Mouse (Mus musculus): ENCODE data around the gene Myl6b. TPM values are rescaled to one million over a fixed set of nuclear protein-coding genes. Genes with fewer than 3 reads are reported as not detected.

Myl6b gene
- polyA plus RNA-seq, 1 experiment, result 2.4 TPM

- Histone ChIP-seq H3K27ac (ENCODE audit: control insufficient read depth, insufficient read depth, low read depth, low read length, poor library complexity) (peak overlapping the region; percentile 85; the same call in 1 of the 2 replicates), H3K4me3 (replicated peaks; ENCODE audit: control insufficient read depth, low read depth, low read length) (no peak overlapping the region), H3K4me1 (ENCODE audit: control insufficient read depth, insufficient read depth, low read length) (peaks cover 7% of the 10 kb centered on the region)
- 23% methylated on average over 3 of the region's 3 CpGs for WGBS
- TF ChIP-seq POLR2A (IDR thresholded peaks at IDR 0.05; ENCODE audit: borderline replicate concordance, control insufficient read depth, low read depth, low read length), result no peak
- TF ChIP-seq CTCF (IDR thresholded peaks at IDR 0.05; ENCODE audit: control insufficient read depth, insufficient read depth, low read length), result no peak
Measured at GRCm38 (mm10) chr10:128504012-128504411, 5.5 kb upstream of the Myl6b start.

GRCm38 (mm10) chr10:128503532-128503931 lies 5.0 kb upstream of the Myl6b start:
- TF ChIP-seq POLR2A (IDR thresholded peaks at IDR 0.05; ENCODE audit: borderline replicate concordance, control insufficient read depth, low read depth, low read length), result no peak
- H3K4me3 ChIP-seq (replicated peaks; ENCODE audit: control insufficient read depth, low read depth, low read length), result no peak overlapping the region
- 59% methylated on average over 8 of the region's 8 CpGs for WGBS
- peaks cover 7% of the 10 kb centered on the region for H3K4me1 ChIP-seq (ENCODE audit: control insufficient read depth, insufficient read depth, low read length)
- H3K27ac ChIP-seq (ENCODE audit: control insufficient read depth, insufficient read depth, low read depth, low read length, poor library complexity), result no peak overlapping the region

DNA sequence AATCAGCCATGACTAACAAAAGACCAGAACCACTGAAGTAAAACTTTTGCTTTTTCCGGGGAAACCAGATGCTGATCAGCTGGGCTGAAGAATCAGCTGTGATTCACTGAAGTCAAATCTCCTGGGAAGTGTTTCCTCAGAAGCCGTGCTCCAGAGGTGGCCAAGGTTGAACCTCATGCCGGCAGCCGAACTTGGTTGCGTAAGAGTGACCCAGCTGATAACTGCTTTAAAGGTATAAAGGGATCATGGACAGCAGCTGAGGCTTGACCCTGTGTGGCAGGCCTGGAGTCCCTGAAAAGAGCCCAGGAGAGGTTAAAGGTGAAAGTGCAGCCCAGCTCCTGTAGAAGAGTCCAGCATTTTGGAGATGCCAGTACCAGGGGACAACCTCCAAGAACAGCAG lies 3.9 kb upstream of the Myl6b start:
- no peak for TF ChIP-seq CTCF (IDR thresholded peaks at IDR 0.05; ENCODE audit: control insufficient read depth, insufficient read depth, low read length)
- TF ChIP-seq POLR2A (IDR thresholded peaks at IDR 0.05; ENCODE audit: borderline replicate concordance, control insufficient read depth, low read depth, low read length), result no peak
- H3K27ac ChIP-seq (ENCODE audit: control insufficient read depth, insufficient read depth, low read depth, low read length, poor library complexity), result no peak overlapping the region
- peaks cover 7% of the 10 kb centered on the region for H3K4me1 ChIP-seq (ENCODE audit: control insufficient read depth, insufficient read depth, low read length)
- WGBS, result 44% methylated on average over 5 of the region's 5 CpGs
- H3K4me3 ChIP-seq (replicated peaks; ENCODE audit: control insufficient read depth, low read depth, low read length), result no peak overlapping the region

DNA sequence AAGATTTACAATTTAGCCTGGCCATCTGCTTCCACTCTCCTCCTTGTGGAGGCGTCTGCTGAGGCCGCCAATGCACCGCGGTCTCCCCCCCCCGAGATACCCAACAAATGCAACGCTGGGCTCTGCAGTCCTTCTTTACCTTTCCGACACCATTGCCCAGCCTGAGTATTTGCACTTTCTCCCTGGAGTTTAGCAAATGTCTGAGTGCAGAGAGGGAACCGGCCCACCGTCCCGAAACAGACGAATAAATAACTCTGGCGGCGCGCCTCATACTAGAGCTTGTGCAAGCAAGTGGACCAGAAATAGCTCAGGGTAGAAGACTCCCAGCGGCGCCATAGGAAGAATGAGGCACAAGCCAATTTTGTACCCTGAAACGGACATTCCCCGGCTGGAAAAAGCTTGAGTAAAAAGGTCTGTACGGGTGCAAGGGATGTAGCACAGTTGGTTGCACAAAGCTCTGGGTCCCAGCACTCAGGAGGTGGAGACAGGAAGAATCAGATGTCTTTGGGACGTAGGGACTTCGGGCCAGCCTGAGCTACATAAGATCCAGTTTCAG lies 709 bp upstream of the Myl6b start:
- 0% methylated on average over 21 of the region's 21 CpGs for WGBS
- H3K4me1 ChIP-seq (ENCODE audit: control insufficient read depth, insufficient read depth, low read length), result peaks cover 3% of the 10 kb centered on the region; the same call in 1 of the 2 replicates
- peak overlapping the region; percentile 76 for H3K4me3 ChIP-seq (replicated peaks; ENCODE audit: control insufficient read depth, low read depth, low read length)
- no peak for TF ChIP-seq CTCF (IDR thresholded peaks at IDR 0.05; ENCODE audit: control insufficient read depth, insufficient read depth, low read length)
- peak overlapping the region; percentile 81 for H3K27ac ChIP-seq (ENCODE audit: control insufficient read depth, insufficient read depth, low read depth, low read length, poor library complexity)

GRCm38 (mm10) chr10:128497134-128497737 lies 1.2 kb downstream of the Myl6b start:
- H3K4me3 ChIP-seq (replicated peaks; ENCODE audit: control insufficient read depth, low read depth, low read length), result no peak overlapping the region
- 84% methylated on average over 6 of the region's 6 CpGs for WGBS
- H3K27ac ChIP-seq (ENCODE audit: control insufficient read depth, insufficient read depth, low read depth, low read length, poor library complexity), result no peak overlapping the region
- H3K4me1 ChIP-seq (ENCODE audit: control insufficient read depth, insufficient read depth, low read length), result peaks cover 3% of the 10 kb centered on the region; the same call in 1 of the 2 replicates
- no peak for TF ChIP-seq CTCF (IDR thresholded peaks at IDR 0.05; ENCODE audit: control insufficient read depth, insufficient read depth, low read length)
- TF ChIP-seq POLR2A (IDR thresholded peaks at IDR 0.05; ENCODE audit: borderline replicate concordance, control insufficient read depth, low read depth, low read length), result no peak

DNA sequence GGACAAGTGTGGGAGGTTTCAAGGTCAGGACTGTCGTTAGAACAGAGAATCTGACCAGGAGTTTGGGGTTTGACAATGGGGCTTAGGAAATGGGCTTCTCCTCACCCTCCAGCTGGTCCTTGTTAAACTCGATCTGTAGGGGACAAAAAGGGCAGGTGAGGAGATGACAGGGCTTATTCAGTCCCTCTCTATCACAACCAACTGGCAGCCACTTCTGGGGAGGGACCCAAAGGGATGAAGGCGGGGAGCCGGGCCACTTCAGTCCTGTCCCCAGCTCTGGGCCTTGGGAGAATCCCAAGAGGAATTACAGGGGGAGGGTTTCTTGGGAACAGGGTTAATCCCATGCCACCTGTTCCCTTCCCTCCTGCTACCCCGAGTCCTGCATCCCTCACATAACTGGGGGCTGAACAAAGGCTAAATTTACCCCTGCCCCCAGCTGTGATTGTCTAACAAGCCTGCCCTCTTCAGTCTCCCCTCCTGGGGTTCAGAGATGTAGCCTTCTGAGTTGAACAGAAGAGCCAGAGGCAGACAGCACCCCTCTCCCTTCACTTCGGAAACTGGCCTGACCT lies 1.9 kb downstream of the Myl6b start:
- Histone ChIP-seq H3K27ac (ENCODE audit: control insufficient read depth, insufficient read depth, low read depth, low read length, poor library complexity) (no peak overlapping the region), H3K4me3 (replicated peaks; ENCODE audit: control insufficient read depth, low read depth, low read length) (no peak overlapping the region), H3K4me1 (ENCODE audit: control insufficient read depth, insufficient read depth, low read length) (peaks cover 3% of the 10 kb centered on the region; the same call in 1 of the 2 replicates)
- no peak for TF ChIP-seq CTCF (IDR thresholded peaks at IDR 0.05; ENCODE audit: control insufficient read depth, insufficient read depth, low read length)
- TF ChIP-seq POLR2A (IDR thresholded peaks at IDR 0.05; ENCODE audit: borderline replicate concordance, control insufficient read depth, low read depth, low read length), result no peak
- WGBS, result 71% methylated on average over 6 of the region's 6 CpGs

- TF ChIP-seq CTCF (IDR thresholded peaks at IDR 0.05; ENCODE audit: control insufficient read depth, insufficient read depth, low read length), result no peak
- TF ChIP-seq POLR2A (IDR thresholded peaks at IDR 0.05; ENCODE audit: borderline replicate concordance, control insufficient read depth, low read depth, low read length), result no peak
- 28% methylated on average over 4 of the region's 4 CpGs for WGBS
- no peak overlapping the region for H3K27ac ChIP-seq (ENCODE audit: control insufficient read depth, insufficient read depth, low read depth, low read length, poor library complexity)
- no peak overlapping the region for H3K4me3 ChIP-seq (replicated peaks; ENCODE audit: control insufficient read depth, low read depth, low read length)
- peaks cover 3% of the 10 kb centered on the region; the same call in 1 of the 2 replicates for H3K4me1 ChIP-seq (ENCODE audit: control insufficient read depth, insufficient read depth, low read length)
Measured at GRCm38 (mm10) chr10:128495903-128496302, 2.6 kb downstream of the Myl6b start.

DNA sequence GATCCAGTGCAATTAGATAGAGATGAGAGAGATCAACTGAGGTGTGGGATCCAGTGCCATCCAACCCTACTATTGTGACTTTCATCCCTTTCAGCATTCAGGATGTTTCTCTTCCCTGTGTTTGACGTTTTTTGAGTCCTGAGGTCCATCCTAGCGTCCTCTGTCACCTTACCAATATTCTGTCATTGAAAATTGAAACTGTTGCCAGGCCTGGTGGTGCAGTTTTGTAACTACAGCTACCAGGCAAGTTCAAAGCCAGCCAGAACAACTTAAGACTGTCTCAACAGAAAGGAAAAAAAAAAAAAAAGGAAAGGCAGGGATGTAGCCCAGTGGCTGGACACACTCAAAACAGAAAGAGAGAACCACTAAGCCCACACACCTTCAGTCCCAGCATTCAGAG lies 3.2 kb downstream of the Myl6b start:
- Histone ChIP-seq H3K4me3 (replicated peaks; ENCODE audit: control insufficient read depth, low read depth, low read length) (no peak overlapping the region), H3K27ac (ENCODE audit: control insufficient read depth, insufficient read depth, low read depth, low read length, poor library complexity) (no peak overlapping the region), H3K4me1 (ENCODE audit: control insufficient read depth, insufficient read depth, low read length) (peaks cover 3% of the 10 kb centered on the region; the same call in 1 of the 2 replicates)
- TF ChIP-seq CTCF (IDR thresholded peaks at IDR 0.05; ENCODE audit: control insufficient read depth, insufficient read depth, low read length), result no peak
- TF ChIP-seq POLR2A (IDR thresholded peaks at IDR 0.05; ENCODE audit: borderline replicate concordance, control insufficient read depth, low read depth, low read length), result no peak
- 34% methylated on average over 2 of the region's 2 CpGs for WGBS

All from bone marrow, adult 2 months (tissue).